Mouse (Mus musculus) thymus, postnatal 25 days (tissue): Measurements from ENCODE around the gene Mboat7.

Source experiments
- DNase-seq: peaks from one replicate; pipeline ENCODE4 v3.0.0; 2022

Gene Mboat7

DNA sequence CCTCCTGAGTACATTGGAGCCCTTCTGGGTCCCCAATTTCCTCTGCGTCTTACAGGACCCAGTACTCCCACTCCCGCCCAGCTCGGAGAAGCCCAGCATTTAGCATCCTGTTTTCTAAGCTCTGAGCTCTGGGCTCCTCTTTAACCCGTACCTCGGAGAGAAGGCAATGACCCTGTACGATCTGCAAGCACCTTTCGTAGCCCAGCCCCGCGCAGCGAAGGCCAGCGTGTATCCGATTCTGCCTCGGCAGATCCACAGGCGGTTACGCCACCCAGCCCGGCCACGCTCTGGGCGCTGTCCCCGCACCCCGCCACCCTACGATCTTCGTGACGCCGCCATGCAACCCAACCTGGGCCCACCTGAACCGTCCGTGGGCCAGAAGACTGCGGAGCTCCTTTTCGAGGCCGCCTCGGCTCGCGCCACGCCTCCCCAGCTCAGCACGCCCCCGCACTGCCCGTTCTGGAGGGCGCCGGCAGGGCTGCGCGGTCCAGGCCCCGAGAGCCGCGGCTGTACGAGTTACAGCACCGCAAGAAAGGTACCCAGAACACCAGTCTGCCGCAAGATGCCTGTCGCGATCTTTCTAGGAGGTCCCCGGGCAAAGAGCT, 839 bp downstream of the Mboat7 start, which contains the start of gene Tsen34:
Tsen34 (plus strand) TSS at position 482 of the 605 bp plus-strand sequence.
- DNase-seq = no peak

DNA sequence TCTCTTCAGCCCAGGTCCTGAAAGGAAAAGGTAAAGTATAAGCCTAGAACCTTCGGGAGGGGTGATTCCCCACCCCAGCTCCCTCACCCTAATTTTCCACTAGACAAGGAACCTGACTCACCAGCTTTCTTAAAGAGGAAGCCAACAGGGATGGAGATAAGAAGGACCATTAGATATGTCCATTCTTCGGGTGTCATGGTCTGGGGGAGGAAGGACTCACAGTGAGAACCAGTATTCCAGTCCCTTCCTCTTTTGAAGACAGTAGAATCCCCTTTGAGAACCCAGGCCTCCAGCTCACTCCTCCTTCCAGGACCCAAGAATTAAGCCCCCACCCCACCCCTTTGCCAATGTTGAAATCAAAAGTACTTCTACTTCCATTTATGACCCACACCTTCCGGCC, 1.4 kb downstream of the Mboat7 start:
- DNase-seq = no peak

DNA sequence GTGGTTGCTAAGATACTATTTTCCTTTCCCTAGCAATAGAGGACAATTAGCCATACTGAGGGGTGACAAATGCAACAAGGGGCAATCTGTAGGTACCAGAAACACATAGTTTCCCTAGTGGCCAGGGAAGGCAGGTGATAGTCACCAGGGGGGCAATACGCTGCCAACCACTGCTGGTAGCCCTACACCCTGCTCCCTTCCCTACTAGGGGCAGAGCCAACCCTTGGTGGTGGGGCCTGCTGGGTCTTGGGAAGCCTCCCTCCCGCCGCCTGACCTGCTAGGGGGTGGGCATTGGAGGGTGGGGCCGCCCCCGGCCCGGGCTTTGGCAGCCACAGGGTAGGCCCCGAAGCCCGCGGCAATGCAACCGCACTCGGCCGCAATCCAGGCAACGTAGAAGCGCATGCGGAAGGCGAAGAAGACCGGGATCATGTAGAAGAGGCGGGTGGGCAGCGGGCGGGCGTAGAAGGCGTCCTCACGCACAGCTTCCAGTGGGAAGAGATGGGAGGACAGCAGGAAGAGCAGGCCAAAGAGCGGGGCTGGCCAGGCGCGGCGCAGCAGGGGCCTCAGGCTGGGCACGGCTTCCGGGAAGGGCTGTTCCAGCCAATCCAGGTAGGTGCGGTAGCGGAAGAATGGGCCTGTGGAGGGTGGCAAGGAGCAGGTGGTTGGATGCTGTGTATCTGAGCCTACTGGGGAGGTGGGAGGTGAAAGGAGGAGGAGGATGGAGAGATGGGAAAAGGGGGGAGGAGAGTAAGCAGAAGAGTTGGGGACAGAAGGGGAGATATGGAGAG, 7.7 kb downstream of the Mboat7 start:
- DNase-seq = no peak

DNA sequence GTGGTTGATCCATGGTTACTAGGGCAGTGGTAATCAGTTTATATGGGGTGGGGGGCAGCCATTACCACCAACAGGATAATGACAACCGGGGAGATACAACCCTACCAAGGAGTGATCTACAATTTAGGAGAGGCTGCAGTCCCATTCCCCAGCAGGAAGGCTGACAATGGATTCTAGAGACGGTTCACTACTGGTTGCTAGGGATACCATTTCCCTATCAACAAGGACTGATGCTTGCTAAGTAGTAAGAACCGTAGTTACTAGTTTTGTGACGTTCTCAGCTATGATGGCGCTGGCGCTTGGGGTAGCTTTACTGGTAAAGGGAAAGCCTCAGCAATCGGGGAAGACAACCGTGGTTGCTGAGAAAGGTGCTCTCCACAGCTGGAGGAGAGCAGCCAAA, 8.6 kb downstream of the Mboat7 start:
- DNase-seq = no peak

DNA sequence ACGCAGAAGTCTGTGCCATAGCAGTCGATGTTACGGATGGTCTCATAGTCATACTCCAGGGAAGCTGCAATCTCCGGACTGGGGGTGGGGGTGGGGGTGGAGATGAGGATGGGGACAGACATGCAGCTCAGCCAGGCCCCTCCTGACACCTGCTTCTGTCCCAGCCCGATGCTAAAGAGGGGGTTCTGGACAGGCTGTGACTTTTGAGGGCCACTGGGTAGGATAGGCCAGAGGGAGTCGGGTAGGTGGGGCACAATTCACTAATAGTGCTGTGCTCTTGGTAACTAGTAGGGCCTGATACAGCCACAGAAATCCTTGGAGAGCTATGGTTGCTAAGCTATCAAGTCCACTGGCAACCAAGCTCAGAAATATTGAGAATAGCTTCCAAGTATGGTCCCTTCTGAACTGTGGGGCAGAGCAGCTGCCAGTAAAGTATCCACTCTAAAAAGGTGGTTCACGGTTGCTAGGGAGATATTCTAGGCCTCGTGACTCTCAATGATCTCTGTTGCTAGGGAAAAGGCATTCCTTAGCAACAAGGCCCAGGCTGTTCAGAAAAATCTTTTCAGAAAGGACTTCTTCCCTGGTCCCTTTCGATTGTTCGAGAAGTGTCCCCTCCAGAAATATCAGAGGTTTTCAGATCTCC, 9.3 kb downstream of the Mboat7 start:
- no peak for DNase-seq

DNA sequence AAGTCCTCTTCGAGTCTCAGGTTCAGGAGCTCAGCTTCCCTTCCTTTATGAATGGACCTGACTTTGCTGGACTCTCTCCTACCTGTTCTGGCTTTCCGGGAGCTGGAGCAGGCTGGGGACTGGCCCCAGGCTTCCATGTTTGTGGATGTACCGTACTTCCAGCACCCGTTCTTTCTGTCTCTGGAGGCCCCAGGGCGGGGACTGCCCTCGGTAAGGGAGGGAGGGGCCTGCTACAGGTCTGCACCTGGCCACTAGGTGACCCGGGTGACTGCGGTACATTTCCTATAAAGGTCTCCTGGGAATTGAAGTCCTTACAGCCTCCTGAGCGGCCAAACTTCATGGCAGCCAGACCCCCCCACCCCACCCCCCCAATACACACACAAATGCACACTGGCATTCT, 16.0 kb downstream of the Mboat7 start, which contains the start of gene Tmc4:
Tmc4 (minus strand) TSS at position 212 of the 400 bp plus-strand sequence.
- DNase-seq = no peak

DNA sequence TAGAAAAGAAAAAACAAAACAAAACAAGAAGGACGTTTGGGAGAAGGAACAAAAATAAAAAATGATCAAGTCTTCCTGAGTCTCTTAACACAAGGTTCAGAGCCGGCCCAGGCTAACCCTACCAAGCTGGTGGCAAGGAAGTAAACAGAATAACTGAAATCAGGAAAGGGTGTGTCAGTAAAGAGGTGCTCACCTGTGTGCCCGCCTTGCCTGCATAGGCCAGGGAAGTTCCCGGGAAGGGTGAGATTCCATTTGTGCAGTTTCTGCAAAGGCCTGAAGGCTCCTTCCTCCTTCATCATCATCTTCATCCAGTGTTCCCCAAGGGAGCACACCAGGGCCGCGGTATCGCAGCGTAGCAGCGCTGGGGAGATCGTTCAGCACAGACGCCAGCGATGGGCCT, 17.0 kb downstream of the Mboat7 start:
- DNase-seq = no peak

DNA sequence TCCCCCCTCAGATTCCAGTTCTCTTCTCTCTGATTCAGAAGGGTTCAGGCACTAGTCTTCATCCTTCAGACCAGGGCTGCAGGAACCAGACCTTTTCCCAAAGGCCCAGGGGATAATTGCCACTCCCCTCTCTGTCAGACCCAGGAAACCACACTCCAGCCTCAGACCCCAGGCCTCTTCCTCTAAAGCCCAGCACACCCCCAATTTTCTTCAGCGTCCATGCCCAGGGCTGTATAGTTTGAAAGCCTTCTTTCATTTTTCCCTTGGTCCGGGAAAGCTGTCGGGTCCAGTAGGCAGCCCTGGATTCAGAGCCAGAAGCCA, 18.1 kb downstream of the Mboat7 start:
- DNase-seq = no peak

DNA sequence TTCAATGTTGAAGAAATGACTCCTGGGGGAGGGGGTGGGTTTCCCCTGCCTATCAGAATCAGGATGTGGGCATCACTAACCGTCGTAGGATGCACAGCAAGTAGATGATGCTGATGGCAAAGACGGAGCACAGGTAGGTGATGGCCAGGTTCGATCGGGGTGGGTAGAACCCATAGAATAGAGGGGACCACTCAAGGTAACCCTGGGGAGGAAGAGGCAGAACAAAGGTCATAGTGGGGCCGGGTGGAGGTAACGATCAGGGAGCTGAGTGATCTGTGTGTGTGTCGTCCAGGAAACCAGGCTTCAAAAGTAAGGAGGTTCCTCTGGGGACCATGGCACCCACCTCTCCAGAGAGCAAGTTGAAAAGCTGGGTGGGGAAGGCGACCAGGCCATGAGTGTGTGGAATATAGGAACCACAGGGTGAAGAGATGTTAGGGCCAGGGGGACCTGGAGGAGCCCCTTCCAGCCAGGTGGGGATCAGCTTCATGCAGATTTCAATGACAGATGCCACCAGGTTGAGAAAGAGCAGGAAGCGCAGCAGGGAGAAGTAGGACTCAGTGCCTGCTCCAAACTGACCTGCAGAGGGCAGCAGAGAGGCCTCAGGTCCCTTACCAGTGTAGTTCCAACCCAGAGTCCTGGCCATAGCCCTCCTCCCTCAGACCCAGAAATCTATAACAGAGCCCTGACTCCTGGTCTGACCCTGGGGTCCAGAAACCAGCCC, 18.7 kb downstream of the Mboat7 start:
- peak; percentile 82 for DNase-seq

DNA sequence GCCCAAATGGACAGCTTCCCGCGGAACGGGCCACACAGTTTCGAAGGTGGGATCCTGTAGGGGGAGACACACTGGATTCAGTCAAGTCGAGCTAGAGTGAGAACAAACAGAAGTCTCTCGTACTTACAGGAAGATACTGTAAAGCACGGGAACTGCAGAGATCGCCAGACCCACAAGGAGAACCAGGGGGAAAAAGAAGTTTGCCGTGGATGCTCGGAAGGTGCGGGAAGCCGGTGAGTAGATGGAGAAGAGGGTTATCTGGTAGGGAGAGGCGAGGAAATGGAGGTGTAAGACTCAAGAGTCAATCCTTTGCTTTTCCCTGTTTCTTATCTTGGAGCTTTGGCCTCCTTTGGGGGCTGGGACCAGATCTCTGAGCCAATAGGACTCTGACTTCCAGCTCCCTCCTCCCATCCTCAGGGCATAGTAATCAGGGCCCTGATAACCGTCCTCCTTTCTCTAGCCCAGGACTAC, 26.4 kb downstream of the Mboat7 start:
- DNase-seq = peak; percentile 16

DNA sequence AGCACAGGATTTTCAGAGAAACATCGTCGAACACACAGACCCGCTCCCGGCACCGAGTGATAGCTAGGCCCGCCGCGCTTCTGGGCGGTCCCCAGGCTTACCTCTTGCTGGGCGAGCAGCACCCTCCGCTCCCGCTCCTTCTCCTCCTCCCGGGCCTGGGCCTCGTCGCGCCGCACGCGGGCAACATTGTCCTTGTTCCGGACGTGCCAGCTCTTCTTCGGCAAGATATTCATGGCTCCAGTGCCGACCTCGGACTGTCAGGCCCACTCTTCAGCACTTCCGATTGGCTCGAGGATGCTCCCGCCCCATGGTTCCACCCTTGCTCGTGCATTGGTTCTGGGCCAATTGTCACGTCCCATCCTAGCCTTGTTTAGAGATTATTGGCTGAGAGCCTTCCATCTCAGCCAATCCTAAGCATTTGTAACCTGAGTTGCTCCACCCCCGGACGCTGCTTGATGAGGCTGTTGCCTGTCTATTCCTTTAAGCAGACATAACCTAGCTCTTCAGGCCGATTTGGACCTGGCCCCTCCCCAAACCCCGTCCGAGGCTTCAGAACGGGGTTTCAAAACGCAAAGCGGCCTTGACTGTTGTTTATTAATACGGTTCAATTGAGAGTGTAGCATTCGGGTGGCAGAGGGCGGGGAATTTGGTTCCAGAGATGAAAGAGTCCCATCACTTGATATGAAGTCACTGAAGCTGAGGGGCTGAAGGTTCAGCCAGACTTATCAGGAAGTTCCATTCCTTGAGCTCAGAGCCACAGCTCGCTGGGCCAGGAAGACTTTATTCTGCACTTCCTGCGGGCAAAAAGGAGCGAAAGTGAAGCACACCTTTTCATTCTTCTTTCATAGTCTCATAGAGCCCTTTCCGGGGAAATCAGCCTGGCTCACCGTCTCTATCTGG, 27.9 kb downstream of the Mboat7 start, which contains the start of gene Leng1:
Leng1 (minus strand) TSS at position 626 of the 900 bp plus-strand sequence.
- DNase-seq = peak; percentile 92

DNA sequence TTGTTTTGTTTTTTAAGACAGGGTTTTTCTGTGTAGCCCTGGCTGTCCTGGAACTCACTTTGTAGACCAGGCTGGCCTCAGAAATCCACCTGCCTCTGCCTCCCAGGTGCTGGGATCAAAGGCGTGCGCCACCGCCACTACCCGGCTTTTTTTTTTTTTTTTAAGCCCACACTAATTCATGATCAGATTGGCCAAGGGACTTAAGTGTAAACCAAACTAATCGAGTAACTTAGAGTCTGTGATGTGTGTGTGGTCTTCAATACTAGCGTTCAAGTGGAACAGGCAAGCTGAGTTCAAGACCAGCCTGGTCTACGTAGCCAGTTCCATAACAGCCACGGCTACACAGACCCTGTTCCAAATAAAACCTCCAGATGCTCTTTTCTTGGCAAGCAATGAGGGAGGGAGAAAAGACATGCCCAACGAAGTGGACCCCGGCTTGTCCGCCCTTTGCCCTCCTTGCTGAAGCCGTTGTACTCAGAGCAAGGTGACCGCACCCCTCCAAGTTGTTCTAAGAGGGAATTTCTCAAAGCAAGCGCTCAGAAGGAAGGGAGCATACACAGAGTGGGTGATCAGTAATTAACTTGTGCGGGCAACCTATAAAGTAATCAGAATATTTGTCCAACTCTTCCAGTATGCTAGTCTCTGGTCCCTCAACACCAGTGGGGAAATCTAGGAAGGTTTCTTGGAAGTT, 28.7 kb downstream of the Mboat7 start:
- DNase-seq = no peak

DNA sequence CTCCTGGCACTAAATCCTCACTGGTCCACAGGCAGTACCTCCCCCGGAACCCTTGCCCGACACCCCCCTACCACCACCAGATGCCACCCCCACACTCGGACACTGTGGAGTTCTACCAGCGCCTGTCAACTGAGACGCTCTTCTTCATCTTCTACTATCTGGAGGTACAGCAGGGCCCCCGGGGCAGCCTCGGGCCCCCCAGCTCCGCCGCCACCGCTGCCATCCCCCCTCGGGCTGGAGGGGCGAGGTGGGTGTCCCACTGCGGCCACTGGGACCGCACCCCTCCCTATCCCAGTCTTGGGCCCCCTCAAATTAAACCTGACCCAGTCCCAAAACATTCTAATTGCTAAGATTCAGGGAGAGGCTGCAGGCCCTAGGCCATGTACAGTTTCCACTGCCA, 34.7 kb downstream of the Mboat7 start:
- no peak for DNase-seq

DNA sequence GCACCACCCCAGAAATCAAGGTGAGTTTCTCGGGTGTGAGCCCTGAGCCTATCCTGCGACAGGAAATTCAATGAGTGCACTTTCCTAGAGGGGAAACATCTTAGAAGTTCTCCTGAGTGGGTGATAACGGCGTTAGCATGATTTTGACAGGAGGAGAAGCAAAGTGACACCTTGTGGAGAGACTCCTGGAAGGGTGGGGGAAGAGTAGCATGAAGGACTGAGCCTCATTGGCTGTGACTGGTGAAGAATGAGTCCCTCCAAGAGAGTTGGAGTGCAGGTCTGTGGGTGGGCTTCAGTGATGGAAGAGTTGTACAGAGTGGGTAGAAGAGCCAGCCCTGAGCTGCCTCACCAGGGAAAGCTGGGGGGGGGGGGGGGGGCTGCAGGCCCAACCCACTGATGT, 36.4 kb downstream of the Mboat7 start:
- DNase-seq = no peak

DNA sequence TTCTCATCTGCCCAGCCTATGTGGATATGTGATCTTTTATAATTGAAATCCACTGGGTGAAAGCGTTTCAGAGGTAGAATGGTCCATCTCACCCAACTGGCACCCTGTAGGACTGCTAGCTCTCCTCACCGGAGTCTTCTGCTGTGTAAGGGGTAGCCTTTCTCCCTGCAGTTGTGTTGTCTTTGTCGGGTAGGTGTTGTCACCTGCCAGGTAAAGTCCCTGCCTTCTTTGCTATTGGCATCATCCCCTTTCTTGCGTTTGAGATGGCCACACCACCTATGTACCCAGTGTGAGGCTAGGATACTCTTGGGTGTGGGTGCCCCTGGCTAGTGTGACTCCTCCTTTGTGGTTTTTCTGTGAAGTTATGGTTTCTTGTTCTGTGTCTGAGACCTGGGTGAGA, 46.7 kb downstream of the Mboat7 start:
- no peak for DNase-seq

DNA sequence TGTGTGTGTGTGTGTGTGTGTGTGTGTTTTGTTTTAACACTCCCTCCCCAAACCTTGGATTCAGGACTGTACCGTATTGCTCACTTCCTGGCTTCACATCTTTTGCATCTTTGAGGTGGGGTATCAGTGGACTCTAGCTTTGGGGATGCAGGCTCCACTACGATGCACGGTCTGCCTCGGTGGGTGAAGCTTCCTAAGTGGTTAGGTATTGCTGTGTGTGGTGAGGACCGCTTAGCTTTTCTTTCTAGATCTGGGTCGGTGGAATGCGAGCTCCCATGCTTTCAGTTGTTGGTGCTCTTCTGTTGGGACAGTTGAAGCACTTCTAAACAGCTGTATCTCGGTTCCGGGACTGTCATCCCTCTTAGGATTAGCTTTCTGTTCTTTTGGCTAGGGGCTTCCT, 47.1 kb downstream of the Mboat7 start:
- no peak for DNase-seq

DNA sequence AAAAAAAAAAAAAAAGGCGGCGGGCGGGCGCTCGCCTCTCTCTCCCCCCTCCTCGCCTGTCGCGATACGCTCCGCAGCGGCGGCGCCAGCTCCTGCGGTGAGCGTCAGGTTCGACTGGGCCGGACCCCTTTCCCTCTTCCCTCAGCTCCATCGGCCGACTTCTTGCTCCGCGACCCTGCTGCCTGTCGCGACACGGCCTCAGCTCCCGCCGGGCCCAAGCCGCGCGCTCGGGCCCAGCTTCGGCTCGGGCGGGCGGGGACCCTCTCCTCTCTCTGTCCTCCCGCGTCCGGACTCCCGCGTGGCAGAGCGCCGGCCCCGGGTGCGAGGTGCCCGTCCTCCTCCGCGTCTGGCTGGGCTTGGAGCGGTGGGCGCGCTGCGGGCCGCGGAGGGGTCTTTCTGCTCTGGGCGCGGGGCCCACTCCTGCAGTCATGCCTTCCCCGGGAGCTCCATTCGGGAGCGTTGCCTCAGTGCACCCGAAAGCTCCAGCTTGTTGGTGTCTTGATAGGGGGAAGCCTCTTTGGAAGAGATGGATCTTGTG, 47.8 kb downstream of the Mboat7 start:
- DNase-seq = no peak

DNA sequence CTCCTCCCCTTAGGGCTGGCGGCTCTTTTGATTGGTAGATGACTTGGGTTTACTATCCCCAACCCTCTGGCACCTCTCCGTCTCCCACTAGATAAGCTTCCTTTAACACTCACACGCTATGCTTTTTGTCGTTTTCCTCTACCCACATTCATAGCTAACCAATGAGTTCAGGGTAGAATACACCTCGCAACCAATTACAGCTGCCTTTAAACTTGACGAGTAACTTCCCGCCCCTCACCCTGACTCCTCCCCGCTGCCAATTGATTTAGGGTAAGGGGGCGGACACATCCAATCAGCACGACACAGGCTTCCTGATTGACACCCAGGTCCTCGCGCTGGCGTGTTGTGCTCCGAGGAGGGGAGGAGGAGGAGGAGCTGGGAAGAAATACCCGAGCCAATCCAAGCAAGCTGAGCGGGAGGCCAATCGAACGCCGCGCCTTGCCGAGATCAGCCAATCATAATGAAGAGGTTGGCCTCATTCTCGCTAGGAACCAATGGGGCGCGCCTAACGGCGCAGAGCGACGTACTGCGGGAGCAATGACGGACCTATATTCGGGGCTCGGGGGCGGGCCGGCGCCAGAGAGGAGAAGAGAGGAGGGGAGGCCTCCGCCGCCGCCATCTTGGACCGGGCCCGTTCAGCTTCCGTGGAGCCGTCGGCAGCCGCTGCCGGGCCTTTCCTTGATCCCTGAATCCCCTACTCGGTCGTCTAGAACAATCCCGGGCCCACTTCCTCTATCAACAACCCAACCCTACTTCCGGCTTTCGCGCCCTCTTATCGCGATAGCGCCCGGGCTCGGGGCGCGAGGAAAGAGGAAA, 48.4 kb downstream of the Mboat7 start, which contains the start of gene Cnot3:
Cnot3 (plus strand) TSS at position 597 of the 816 bp plus-strand sequence.
- DNase-seq = peak; percentile 96

DNA sequence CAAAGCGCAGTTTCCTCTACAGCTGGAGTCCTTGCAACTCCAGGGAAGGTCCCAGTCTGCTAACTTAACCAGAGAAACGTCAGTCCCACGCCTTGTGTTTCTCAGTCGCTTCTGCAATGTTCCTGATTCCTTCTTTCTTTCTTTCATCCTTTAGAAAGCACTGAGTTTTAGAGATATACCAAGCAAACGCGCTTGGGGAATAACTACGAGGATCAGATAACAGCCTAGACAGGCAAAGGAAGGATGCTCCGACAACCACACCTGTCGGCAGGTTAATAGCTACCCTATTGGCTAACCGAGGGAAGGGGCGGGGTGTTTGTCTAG, 49.0 kb downstream of the Mboat7 start:
- DNase-seq = no peak

DNA sequence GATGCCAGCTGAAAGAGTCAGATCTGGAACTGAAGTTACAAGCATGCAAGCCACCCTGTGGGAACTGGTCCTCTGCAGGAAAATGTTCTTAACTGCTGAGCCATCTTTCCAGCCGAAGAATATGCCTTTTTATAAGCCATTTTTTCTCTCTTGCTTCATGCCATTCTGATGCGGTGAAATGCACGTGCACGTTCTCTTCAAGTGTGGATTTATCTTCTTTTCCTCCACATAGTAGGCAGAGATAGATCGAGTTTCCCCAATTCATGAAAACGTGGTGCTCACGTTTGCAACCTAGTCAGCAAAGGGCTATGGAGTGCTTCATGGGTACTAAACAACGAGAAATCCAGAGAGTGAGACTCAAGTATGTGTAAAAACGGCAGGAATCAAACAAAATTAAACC, 49.5 kb downstream of the Mboat7 start:
- no peak for DNase-seq
